Mouse (Mus musculus) midbrain, postnatal 0 days (tissue): ENCODE measurements around the gene Tmem221. TPM values are rescaled to one million over a fixed set of nuclear protein-coding genes. Genes with fewer than 3 reads are reported as not detected.
"Not testable (repeated sequence)": the region's sequence is repeated elsewhere in the genome, so short reads cannot be mapped to it uniquely, and the experiment has no call there.

Experiments used
- ATAC-seq: fragments of 200-750 bp; cut with Nextera tagmentation; 2 replicates; pipeline ENCODE4 v1.8.0; 2017; ENCODE audit warnings: moderate number of reproducible peaks, mild to moderate bottlenecking, moderate TSS enrichment, moderate library complexity; ENCODE audit not compliant: low FRiP score
- DNase-seq: peaks from one replicate; pipeline ENCODE4 v3.0.0-alpha.2; 2015; ENCODE audit warnings: low spot score
- H3K27ac ChIP-seq: fragments of 300-500 bp; sonication (generic); 2 replicates; pipeline ENCODE4 v1.5.1; 2014; ENCODE audit warnings: low read depth, mild to moderate bottlenecking, low read length, mixed read lengths
- H3K27me3 ChIP-seq: fragments of 300-500 bp; sonication (generic); 2 replicates; pipeline ENCODE4 v1.6.1; 2014; ENCODE audit warnings: low read length, control low read depth, mixed read lengths; ENCODE audit not compliant: insufficient read depth
- H3K36me3 ChIP-seq: fragments of 300-500 bp; sonication (generic); 2 replicates; pipeline ENCODE4 v1.6.1; 2014; ENCODE audit warnings: low read length, control low read depth, mixed read lengths; ENCODE audit not compliant: insufficient read depth
- H3K4me1 ChIP-seq: fragments of 300-500 bp; sonication (generic); 2 replicates; pipeline ENCODE4 v1.6.1; 2014; ENCODE audit warnings: mild to moderate bottlenecking, control low read depth, antibody characterized with exemption, low read length, mixed read lengths; ENCODE audit not compliant: insufficient read depth
- H3K4me2 ChIP-seq: fragments of 300-500 bp; sonication (generic); 2 replicates; pipeline ENCODE4 v1.6.1; 2014; ENCODE audit warnings: low read depth, mild to moderate bottlenecking, low read length, mixed read lengths; ENCODE audit not compliant: poor library complexity, severe bottlenecking
- H3K4me3 ChIP-seq: fragments of 300-500 bp; sonication (generic); 2 replicates; pipeline ENCODE4 v1.5.1; 2014; ENCODE audit warnings: low read depth, mild to moderate bottlenecking, low read length, moderate library complexity
- H3K9ac ChIP-seq: fragments of 300-500 bp; sonication (generic); replicated peaks from 2 replicates; pipeline ENCODE4 v1.6.1; 2014; ENCODE audit warnings: mild to moderate bottlenecking, low read length, moderate library complexity, mixed read lengths; ENCODE audit not compliant: poor library complexity, severe bottlenecking
- H3K9me3 ChIP-seq: fragments of 300-500 bp; sonication (generic); 2 replicates; pipeline ENCODE4 v1.6.1; 2016; ENCODE audit warnings: low read length, control low read depth
- CTCF ChIP-seq: IDR thresholded peaks from 2 replicates; pipeline ENCODE4 v1.5.1; 2016; ENCODE audit warnings: antibody characterized with exemption, mild to moderate bottlenecking
- WGBS: fragments of 180-500 bp; shearing (Covaris S2); extraction: QIAGEN DNeasy Blood & Tissue Kit; methylation state at CpG from one replicate; pipeline ENCODE4 v1.1.7; 2014; 5-methylcytosine and 5-hydroxymethylcytosine counted together
- polyA plus RNA-seq: library from polyadenylated mRNA; unstranded; fragments of >200 nt; fragmentation: Nextera tagmentation; extraction: Ambion mirVana; gene quantifications from 2 replicates; pipeline ENCODE4 v1.2.1, GENCODE M21; 2015
- total RNA-seq: library from RNA; depleted of rRNA; stranded (reverse); fragments of >200 nt; gene quantifications from 2 replicates; pipeline ENCODE4 v1.2.3, GENCODE M21; 2014

Gene Tmem221
- total and polyA plus RNA-seq, 2 experiments from 2014 or later = 0.11 TPM; not detected in 1

- Histone ChIP-seq H3K4me3 (peak within 1 kb of the TSS; percentile 30), H3K4me2 (peak within 1 kb of the TSS; percentile 39), H3K4me1 (0 out of 2 replicates have a peak, but pooled peaks cover 3% of the 10 kb centered on the region), H3K27ac (no peak within 1 kb of the TSS), H3K36me3 (no peaks in the 10 kb centered on the region), H3K9me3 (no peaks in the 10 kb centered on the region), H3K9ac (0 out of 2 replicates have a peak within 1 kb of the TSS, but pooled peaks have one; percentile 42), H3K27me3 (0 out of 2 replicates have a peak, but pooled peaks cover 5% of the 10 kb centered on the region)
- DNase-seq = peak; percentile 55
- no peak for TF ChIP-seq CTCF
- no peak for ATAC-seq
- 3% methylated on average over 37 of the region's 37 CpGs for WGBS
Measured at GRCm38 (mm10) chr8:71537028-71537867, 21.4 kb downstream of the Tmem221 start, which contains the start of gene Bst2. Bst2 (minus strand) TSS chr8:71537456.

GRCm38 (mm10) chr8:71535663-71536062, 23.0 kb downstream of the Tmem221 start:
- Histone ChIP-seq H3K36me3 (no peaks in the 10 kb centered on the region), H3K4me3 (no peak overlapping the region), H3K27me3 (0 out of 2 replicates have a peak, but pooled peaks cover 5% of the 10 kb centered on the region), H3K4me1 (0 out of 2 replicates have a peak, but pooled peaks cover 3% of the 10 kb centered on the region), H3K9ac (no peak overlapping the region), H3K4me2 (no peak overlapping the region), H3K9me3 (no peaks in the 10 kb centered on the region), H3K27ac (no peak overlapping the region)
- ATAC-seq (no peak), DNase-seq (no peak)
- 68% methylated on average over 5 of the region's 5 CpGs for WGBS
- no peak for TF ChIP-seq CTCF

- Histone ChIP-seq H3K4me3 (no peak overlapping the region), H3K27ac (no peak overlapping the region), H3K36me3 (no peaks in the 10 kb centered on the region), H3K27me3 (0 out of 2 replicates have a peak, but pooled peaks cover 5% of the 10 kb centered on the region), H3K4me2 (no peak overlapping the region), H3K9me3 (no peaks in the 10 kb centered on the region), H3K9ac (no peak overlapping the region), H3K4me1 (0 out of 2 replicates have a peak, but pooled peaks cover 3% of the 10 kb centered on the region)
- TF ChIP-seq CTCF = 0 out of 2 replicates have a peak, but pooled peaks have one; percentile 21
- WGBS = 23% methylated on average over 3 of the region's 3 CpGs
- ATAC-seq (no peak), DNase-seq (no peak)
Measured at GRCm38 (mm10) chr8:71534263-71534810, 24.3 kb downstream of the Tmem221 start.

- H3K4me3 ChIP-seq, H3K4me1 ChIP-seq, ATAC-seq, H3K4me2 ChIP-seq, H3K36me3 ChIP-seq, H3K9me3 ChIP-seq, H3K9ac ChIP-seq, H3K27ac ChIP-seq: not testable (repeated sequence)
- TF ChIP-seq CTCF = peak; percentile 61
- 64% methylated on average over 5 of the region's 12 CpGs for WGBS
- peaks cover 13% of the 10 kb centered on the region for H3K27me3 ChIP-seq
- DNase-seq = peak; percentile 51
Measured at GRCm38 (mm10) chr8:71530735-71531467, 27.8 kb downstream of the Tmem221 start.

GRCm38 (mm10) chr8:71528362-71529073, 30.2 kb downstream of the Tmem221 start:
- ATAC-seq = no peak
- Histone ChIP-seq H3K27me3 (peaks cover 17% of the 10 kb centered on the region), H3K27ac (0 out of 2 replicates have a peak overlapping the region, but pooled peaks have one; percentile 12), H3K9me3 (no peaks in the 10 kb centered on the region), H3K4me1 (no peaks in the 10 kb centered on the region), H3K4me2 (no peak overlapping the region), H3K36me3 (no peaks in the 10 kb centered on the region), H3K4me3 (no peak overlapping the region), H3K9ac (no peak overlapping the region)
- 83% methylated on average over 11 of the region's 11 CpGs for WGBS
- no peak for TF ChIP-seq CTCF
- no peak for DNase-seq
